Mouse (Mus musculus) ES-CJ7 (cell line): ENCODE data around the gene Carmil1.

ENCODE experiments used
- DNase-seq: peaks from one replicate; pipeline ENCODE4 v3.0.0; 2011; ENCODE audit warnings: low read depth, low spot score

Carmil1 gene

GRCm38 (mm10) chr13:24280439-24281431, at the start of gene Carmil1:
Carmil1 (minus strand) TSS chr13:24280795.
- peak; percentile 79 for DNase-seq

- DNase-seq = no peak
Measured at GRCm38 (mm10) chr13:24330128-24330527, 49.5 kb upstream of the Carmil1 start.

GRCm38 (mm10) chr13:24328036-24328817, 47.6 kb upstream of the Carmil1 start:
- no peak for DNase-seq

- no peak for DNase-seq
Measured at GRCm38 (mm10) chr13:24327201-24327600, 46.6 kb upstream of the Carmil1 start, which contains the start of gene Cmah. Cmah (plus strand) TSS chr13:24327404.

GRCm38 (mm10) chr13:24321313-24321712, 40.7 kb upstream of the Carmil1 start:
- no peak for DNase-seq

GRCm38 (mm10) chr13:24318618-24319017, 38.0 kb upstream of the Carmil1 start:
- DNase-seq = peak; percentile 58

- DNase-seq = no peak
Measured at GRCm38 (mm10) chr13:24316563-24316962, 36.0 kb upstream of the Carmil1 start.

- DNase-seq = no peak
Measured at GRCm38 (mm10) chr13:24311011-24311940, 30.7 kb upstream of the Carmil1 start.

- DNase-seq = peak; percentile 9
Measured at GRCm38 (mm10) chr13:24306248-24306647, 25.7 kb upstream of the Carmil1 start.

- no peak for DNase-seq
Measured at GRCm38 (mm10) chr13:24305486-24305885, 24.9 kb upstream of the Carmil1 start.

- DNase-seq = peak; percentile 50
Measured at GRCm38 (mm10) chr13:24297252-24297651, 16.7 kb upstream of the Carmil1 start.

- no peak for DNase-seq
Measured at GRCm38 (mm10) chr13:24287381-24287780, 6.8 kb upstream of the Carmil1 start.

GRCm38 (mm10) chr13:24279762-24280438, 695 bp downstream of the Carmil1 start:
- DNase-seq = peak; percentile 20

GRCm38 (mm10) chr13:24279407-24279761, 1.2 kb downstream of the Carmil1 start:
- no peak for DNase-seq

- DNase-seq = no peak
Measured at GRCm38 (mm10) chr13:24272740-24273377, 7.7 kb downstream of the Carmil1 start.

- no peak for DNase-seq
Measured at GRCm38 (mm10) chr13:24269100-24269465, 11.5 kb downstream of the Carmil1 start.

GRCm38 (mm10) chr13:24268355-24269099, 12.1 kb downstream of the Carmil1 start:
- DNase-seq = no peak

GRCm38 (mm10) chr13:24264760-24265159, 15.8 kb downstream of the Carmil1 start:
- DNase-seq = no peak

GRCm38 (mm10) chr13:24263560-24263959, 17.0 kb downstream of the Carmil1 start:
- no peak for DNase-seq
